In genomic region chr9:78702509-78703239, GRCm38 (mm10) we compare ENCODE assay signal across 26 mouse cellular contexts.
DNase-seq lines count a peak whose midpoint lies in the region; ATAC-seq and TF ChIP-seq lines count a peak whose summit lies in the region.
"Had no signal": no experiment of that assay in that cellular context is flagged by ENCODE, and none has a peak within 500 bp of the region (broad histone marks: within the 10 kb centered on the region; RNA-seq: fewer than 3 reads in every experiment).

No protein-coding gene starts in this region.

- DNase-seq in cerebellum, postnatal 14 days: peak; percentile 4
- DNase-seq in cerebellum, adult 11-12 months: no peak
- DNase-seq in kidney, postnatal 0 days (ENCODE audit: low spot score): peak; percentile 39
- DNase-seq in kidney, adult 8-10 months: no peak
- peak; percentile 51 for DNase-seq in midbrain, embryonic 11.5 days (ENCODE audit: low spot score, missing footprints)
- DNase-seq in stomach, postnatal 0 days (ENCODE audit: low spot score): no peak
- DNase-seq in layer of hippocampus, postnatal 10 days (ENCODE audit: low spot score in 2 of 2): no peak
- DNase-seq: adrenal gland, adult 8-10 months; cerebellum, adult 8-10 months; gastrocnemius, adult 2 months; gastrocnemius, postnatal 36 days; heart, adult 2 months; heart, postnatal 4 days; lung, postnatal 36 days; right cerebral cortex, postnatal 4 days; thymus, adult 18-20 months; thymus, postnatal 25 days had no signal

- no peak overlapping the region for H3K4me2 ChIP-seq in kidney, postnatal 0 days (ENCODE audit: low read length)
- H3K4me2 ChIP-seq in midbrain, embryonic 11.5 days: no peak overlapping the region
- H3K4me2 ChIP-seq in midbrain, embryonic 13.5 days (replicated peaks): no peak overlapping the region
- no peak overlapping the region for H3K4me2 ChIP-seq in stomach, postnatal 0 days (replicated peaks; ENCODE audit: low read depth)
- H3K4me2 ChIP-seq: heart, embryonic 12.5 days; hindbrain, embryonic 14.5 days; limb, embryonic 12.5 days; midbrain, embryonic 12.5 days; neural tube, embryonic 13.5 days had no signal

- TF ChIP-seq CTCF in kidney, postnatal 0 days (IDR thresholded peaks at IDR 0.05; ENCODE audit: low read depth): no peak
- no peak for TF ChIP-seq CTCF in stomach, postnatal 0 days (IDR thresholded peaks at IDR 0.05; ENCODE audit: low read depth)

- H3K4me3 ChIP-seq in kidney, postnatal 0 days (replicated peaks; ENCODE audit: low read depth, low read length): no peak overlapping the region
- H3K4me3 ChIP-seq in midbrain, embryonic 11.5 days (ENCODE audit: low read depth, low read length): no peak overlapping the region
- H3K4me3 ChIP-seq in midbrain, embryonic 13.5 days (replicated peaks): no peak overlapping the region
- no peak overlapping the region for H3K4me3 ChIP-seq in stomach, postnatal 0 days (ENCODE audit: low read depth, low read length)
- H3K4me3 ChIP-seq: erythroblast, embryonic 14.5 days; gastrocnemius, adult 2 months; heart, adult 2 months; heart, embryonic 12.5 days; limb, embryonic 12.5 days; midbrain, embryonic 12.5 days; neural tube, embryonic 13.5 days had no signal

- H3K36me3 ChIP-seq in kidney, postnatal 0 days (ENCODE audit: insufficient read depth, low read length): no peaks in the 10 kb centered on the region
- H3K36me3 ChIP-seq in midbrain, embryonic 11.5 days (ENCODE audit: control insufficient read depth, insufficient read depth, low read length): no peaks in the 10 kb centered on the region
- H3K36me3 ChIP-seq in midbrain, embryonic 13.5 days: no peaks in the 10 kb centered on the region
- no peaks in the 10 kb centered on the region for H3K36me3 ChIP-seq in stomach, postnatal 0 days (ENCODE audit: control insufficient read depth, insufficient read depth, low read length)
- H3K36me3 ChIP-seq: heart, embryonic 12.5 days; limb, embryonic 12.5 days; midbrain, embryonic 12.5 days; neural tube, embryonic 13.5 days had no signal

- no peak overlapping the region for H3K27ac ChIP-seq in kidney, postnatal 0 days
- no peak overlapping the region for H3K27ac ChIP-seq in midbrain, embryonic 11.5 days (ENCODE audit: low read depth, low read length)
- H3K27ac ChIP-seq in midbrain, embryonic 13.5 days: no peak overlapping the region
- H3K27ac ChIP-seq in stomach, postnatal 0 days (replicated peaks): 0 out of 2 replicates have a peak overlapping the region, but pooled peaks have one; percentile 8
- H3K27ac ChIP-seq: gastrocnemius, adult 2 months; heart, adult 2 months; hindbrain, embryonic 14.5 days; limb, embryonic 12.5 days; midbrain, embryonic 12.5 days; neural tube, embryonic 13.5 days had no signal

- WGBS in kidney, postnatal 0 days: 74% methylated on average over 12 of the region's 12 CpGs
- 92% methylated on average over 12 of the region's 12 CpGs for WGBS in midbrain, embryonic 11.5 days
- WGBS in midbrain, embryonic 13.5 days: 93% methylated on average over 12 of the region's 12 CpGs
- WGBS in stomach, postnatal 0 days: 57% methylated on average over 12 of the region's 12 CpGs

- H3K27me3 ChIP-seq in kidney, postnatal 0 days (ENCODE audit: insufficient read depth, low read length): no peaks in the 10 kb centered on the region
- no peaks in the 10 kb centered on the region for H3K27me3 ChIP-seq in midbrain, embryonic 11.5 days (ENCODE audit: control insufficient read depth, insufficient read depth, low read length)
- no peaks in the 10 kb centered on the region for H3K27me3 ChIP-seq in midbrain, embryonic 13.5 days
- H3K27me3 ChIP-seq in stomach, postnatal 0 days (ENCODE audit: control insufficient read depth, insufficient read depth, low read length): no peaks in the 10 kb centered on the region
- H3K27me3 ChIP-seq: heart, embryonic 12.5 days; limb, embryonic 12.5 days; midbrain, embryonic 12.5 days; neural tube, embryonic 13.5 days had no signal

- no peak for ATAC-seq in kidney, postnatal 0 days (replicated peaks; ENCODE audit: low FRiP score, low read depth)
- ATAC-seq in midbrain, embryonic 11.5 days (ENCODE audit: low FRiP score): no peak
- ATAC-seq in midbrain, embryonic 13.5 days: no peak
- no peak for ATAC-seq in stomach, postnatal 0 days (ENCODE audit: low FRiP score, low TSS enrichment)
- ATAC-seq: forebrain, embryonic 16.5 days had no signal

- H3K9me3 ChIP-seq in kidney, postnatal 0 days (replicated peaks; ENCODE audit: low read length): no peaks in the 10 kb centered on the region
- H3K9me3 ChIP-seq in midbrain, embryonic 11.5 days (ENCODE audit: control insufficient read depth, low read length): no peaks in the 10 kb centered on the region; the same call in 1 of the 2 replicates
- H3K9me3 ChIP-seq in midbrain, embryonic 13.5 days: peaks cover 8% of the 10 kb centered on the region; the same call in 1 of the 2 replicates
- H3K9me3 ChIP-seq in stomach, postnatal 0 days (ENCODE audit: control insufficient read depth, low read length): no peaks in the 10 kb centered on the region
- H3K9me3 ChIP-seq: G1E had no signal

- no peaks in the 10 kb centered on the region for H3K4me1 ChIP-seq in kidney, postnatal 0 days (replicated peaks; ENCODE audit: insufficient read depth, low read length)
- H3K4me1 ChIP-seq in midbrain, embryonic 11.5 days (ENCODE audit: control insufficient read depth, insufficient read depth, low read length): no peaks in the 10 kb centered on the region
- no peaks in the 10 kb centered on the region for H3K4me1 ChIP-seq in midbrain, embryonic 13.5 days (replicated peaks)
- H3K4me1 ChIP-seq in stomach, postnatal 0 days (replicated peaks; ENCODE audit: control insufficient read depth, insufficient read depth): no peaks in the 10 kb centered on the region
- H3K4me1 ChIP-seq: heart, embryonic 12.5 days; limb, embryonic 12.5 days; midbrain, embryonic 12.5 days; neural tube, embryonic 13.5 days had no signal

- H3K9ac ChIP-seq in kidney, postnatal 0 days (ENCODE audit: low read depth, low read length): no peak overlapping the region
- no peak overlapping the region for H3K9ac ChIP-seq in midbrain, embryonic 11.5 days (ENCODE audit: low read length)
- H3K9ac ChIP-seq in midbrain, embryonic 13.5 days (replicated peaks): no peak overlapping the region
- no peak overlapping the region for H3K9ac ChIP-seq in stomach, postnatal 0 days (ENCODE audit: low read length)
- H3K9ac ChIP-seq: heart, embryonic 12.5 days; hindbrain, embryonic 14.5 days; limb, embryonic 12.5 days; midbrain, embryonic 12.5 days; neural tube, embryonic 13.5 days had no signal

- no peak for TF ChIP-seq EP300 in stomach, postnatal 0 days (optimal IDR thresholded peaks at IDR 0.05)

Comparison
In these comparisons a context has a peak if more than half of its experiments do, and no peak if none do; other contexts are left out.
1. DNase-seq: peak in cerebellum, postnatal 14 days (2 of 2), kidney, postnatal 0 days (single experiment) and midbrain, embryonic 11.5 days (single experiment); none in cerebellum, adult 11-12 months (single experiment), kidney, adult 8-10 months (0 of 2), stomach, postnatal 0 days (single experiment) and layer of hippocampus, postnatal 10 days (0 of 2).